Mouse (Mus musculus): ENCODE measurements at regions not wholly inside any gene's neighbourhood (a gene's known extent, or its start where the extent isn't known, plus 50 kb on each side); places are given as distances from the start of the nearest gene placed in this dataset.

DNA sequence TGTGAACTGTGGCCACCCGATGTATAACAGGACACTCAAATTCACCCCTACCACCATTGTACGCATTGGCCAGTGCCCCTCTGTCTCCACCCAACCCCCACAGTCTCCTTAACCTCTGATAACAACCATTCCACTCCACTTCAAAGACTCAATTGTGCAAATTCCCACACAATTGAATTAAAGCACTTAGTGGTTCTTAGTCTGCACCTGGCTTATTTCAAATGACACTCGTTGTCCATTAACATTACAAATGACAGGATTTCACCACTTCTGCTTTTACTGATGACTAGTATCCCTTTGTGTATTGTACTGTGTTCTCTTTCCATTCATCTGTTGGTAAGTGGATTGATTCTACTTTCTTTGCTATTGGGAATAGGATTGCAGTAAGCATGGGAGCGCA is 699.2 kb downstream of the Tmem132b start:
- TF ChIP-seq CTCF (IDR thresholded peaks at IDR 0.05; ENCODE audit: low read depth, low read length) = no peak
- TF ChIP-seq GATA2 (IDR thresholded peaks at IDR 0.05; ENCODE audit: borderline replicate concordance, low read depth, low read length) = no peak
- no peak for TF ChIP-seq GATA1 (IDR thresholded peaks at IDR 0.05; ENCODE audit: borderline replicate concordance, low read length)
- no peak for TF ChIP-seq POLR2AphosphoS5 (IDR thresholded peaks at IDR 0.05; ENCODE audit: insufficient replicate concordance, low read depth, low read length)
- TF ChIP-seq TAL1 (conservative IDR thresholded peaks at IDR 0.05; ENCODE audit: low read depth, low read length) = no peak
